ENCODE assay signal across 26 mouse cellular contexts in genomic region chr11:61430034-61430433, GRCm38 (mm10). TPM values are rescaled to one million over a fixed set of nuclear protein-coding genes. Genes with fewer than 3 reads are reported as not detected.
"Had no signal": no experiment of that assay in that cellular context is flagged by ENCODE, and none has a peak within 500 bp of the region (broad histone marks: within the 10 kb centered on the region; RNA-seq: fewer than 3 reads in every experiment).

No protein-coding gene starts in this region.

- H3K4me2 ChIP-seq: heart, embryonic 12.5 days; hindbrain, embryonic 12.5 days; hindbrain, embryonic 14.5 days; intestine, embryonic 15.5 days; limb, embryonic 12.5 days; liver, embryonic 11.5 days; liver, embryonic 13.5 days had no signal

- H3K27me3 ChIP-seq: heart, embryonic 12.5 days; hindbrain, embryonic 12.5 days; intestine, embryonic 15.5 days; limb, embryonic 12.5 days had no signal

- DNase-seq: gastrocnemius, postnatal 14 days; gastrocnemius, postnatal 36 days; heart, adult 11 months; heart, postnatal 10 days; heart, postnatal 4 days; kidney, adult 18-20 months; kidney, adult 8-10 months; kidney, postnatal 10 days; kidney, postnatal 25 days; kidney, postnatal 4 days; liver; liver, embryonic 13.5 days had no signal

- H3K4me1 ChIP-seq: heart, embryonic 10.5 days; heart, embryonic 12.5 days; intestine, embryonic 15.5 days; liver, embryonic 13.5 days had no signal

- H3K9me3 ChIP-seq: heart, embryonic 10.5 days; heart, embryonic 12.5 days; hindbrain, embryonic 10.5 days; hindbrain, embryonic 12.5 days; intestine, embryonic 15.5 days; limb, embryonic 10.5 days; limb, embryonic 12.5 days; liver, embryonic 13.5 days had no signal

- H3K27ac ChIP-seq: heart, embryonic 10.5 days; hindbrain, embryonic 10.5 days; hindbrain, embryonic 12.5 days; hindbrain, embryonic 14.5 days; intestine, embryonic 15.5 days; layer of hippocampus, adult 2 months; limb, embryonic 10.5 days; limb, embryonic 12.5 days; liver, embryonic 13.5 days had no signal

- ATAC-seq: hindbrain, embryonic 16.5 days; inflammation-experienced regulatory T-cells, adult 6 months; intestine, embryonic 15.5 days; intestine, postnatal 0 days had no signal

- H3K36me3 ChIP-seq: heart, embryonic 10.5 days; heart, embryonic 12.5 days; hindbrain, embryonic 10.5 days; hindbrain, embryonic 12.5 days; intestine, embryonic 15.5 days; limb, embryonic 10.5 days; limb, embryonic 12.5 days; liver, embryonic 13.5 days had no signal

- H3K9ac ChIP-seq: heart, embryonic 12.5 days; hindbrain, embryonic 12.5 days; hindbrain, embryonic 14.5 days; intestine, embryonic 15.5 days; limb, embryonic 12.5 days; liver, embryonic 13.5 days had no signal

- H3K4me3 ChIP-seq: heart, embryonic 10.5 days; heart, embryonic 12.5 days; hindbrain, embryonic 10.5 days; hindbrain, embryonic 12.5 days; intestine, embryonic 15.5 days; layer of hippocampus, adult 2 months; limb, embryonic 10.5 days; limb, embryonic 12.5 days; liver, embryonic 13.5 days had no signal

RNA-seq across cellular contexts. Expression of gene Rnf112, which starts 23.9 kb away (rescaled TPM):
- total RNA-seq: gastrocnemius, adult 18-20 months had no signal
- polyA plus RNA-seq: inflammation-experienced regulatory T-cells, adult 6 months had no signal

RNA-seq across cellular contexts. Expression of gene Slc47a1, which starts 51.9 kb away (rescaled TPM):
- polyA plus RNA-seq: hindbrain, embryonic 14.5 days; inflammation-experienced regulatory T-cells, adult 6 months; limb, embryonic 12.5 days had no signal

RNA-seq across cellular contexts. Expression of gene Mfap4, which starts 55.2 kb away (rescaled TPM):
- polyA plus RNA-seq: inflammation-experienced regulatory T-cells, adult 6 months had no signal
